Mouse (Mus musculus) central nervous system, embryonic 14 days (tissue): ENCODE data around the gene Trex2. TPM values are rescaled to one million over a fixed set of nuclear protein-coding genes. Genes with fewer than 3 reads are reported as not detected.

Experiments used
- polyA plus RNA-seq: library from polyadenylated mRNA; depleted of rRNA; stranded (reverse); fragments of >200 nt; gene quantifications from 2 replicates; pipeline ENCODE4 v1.2.3, GENCODE M21; 2012; rRNA removed

The Trex2 gene
- 0.11 and 0.12 TPM in 2 replicates for polyA plus RNA-seq

DNA sequence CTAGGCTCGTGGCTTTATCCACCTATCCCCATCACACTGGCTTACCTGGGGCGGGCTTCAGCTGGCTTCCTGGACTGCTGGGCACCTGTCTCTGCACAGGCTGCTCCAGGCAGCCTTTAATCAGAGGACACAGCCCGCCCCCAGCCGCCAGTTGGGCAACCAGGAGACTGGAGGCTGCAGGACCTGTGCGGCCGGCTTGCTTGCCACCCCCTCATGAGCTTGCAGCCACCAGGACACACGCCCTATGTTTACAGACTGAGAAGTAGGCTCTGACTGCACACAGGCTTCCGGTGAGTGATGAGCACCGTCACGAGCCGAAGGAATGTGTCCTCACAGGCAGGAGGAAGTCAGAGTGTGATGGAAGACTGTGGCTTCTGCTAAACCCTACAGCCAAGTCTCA is at the start of gene Trex2:
TSS of gene Trex2 (minus strand) at position 93 of the 400 bp plus-strand sequence.

GRCm38 (mm10) chrX:73483484-73483810 is 48.3 kb upstream of the Trex2 start, which contains the start of gene Bgn:
Bgn (plus strand) TSS chrX:73483602.

GRCm38 (mm10) chrX:73458877-73459392 is 23.8 kb upstream of the Trex2 start, which contains the start of gene Haus7:
Haus7 (minus strand) TSS chrX:73459044.

DNA sequence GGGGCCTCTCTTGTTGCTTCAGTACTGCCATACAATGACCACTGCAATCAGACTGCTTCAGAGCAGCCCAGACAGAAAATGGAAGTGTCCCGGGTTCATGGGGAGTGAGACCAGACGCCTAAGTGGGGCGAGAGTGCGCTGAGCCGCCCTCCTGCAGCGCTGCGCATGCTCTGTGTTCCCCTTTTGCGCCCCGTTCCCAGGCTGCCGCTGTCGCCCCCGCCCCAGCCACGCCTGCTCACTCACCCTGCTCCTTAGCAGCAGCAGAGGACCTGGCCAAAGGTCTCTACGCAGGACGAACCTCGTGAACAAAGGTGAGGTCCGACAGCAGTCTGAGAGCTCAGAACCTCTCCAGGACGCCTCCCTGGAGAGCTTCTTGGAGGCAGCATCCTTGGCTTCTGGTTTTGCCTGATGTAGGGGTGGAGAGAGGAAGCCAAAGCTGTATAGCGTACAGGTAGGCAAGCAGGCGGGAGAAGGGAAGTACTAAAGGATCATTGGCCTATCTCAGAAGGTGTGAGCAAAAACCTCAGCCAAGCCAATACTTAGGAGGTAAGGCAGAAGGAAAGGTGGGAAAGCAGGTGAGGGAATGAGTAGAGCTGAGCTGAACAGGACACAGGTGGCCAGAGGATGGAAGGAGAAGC is 24.1 kb downstream of the Trex2 start, which contains the start of gene Zfp92:
TSS of gene Zfp92 (plus strand) at position 217 of the 638 bp plus-strand sequence.

DNA sequence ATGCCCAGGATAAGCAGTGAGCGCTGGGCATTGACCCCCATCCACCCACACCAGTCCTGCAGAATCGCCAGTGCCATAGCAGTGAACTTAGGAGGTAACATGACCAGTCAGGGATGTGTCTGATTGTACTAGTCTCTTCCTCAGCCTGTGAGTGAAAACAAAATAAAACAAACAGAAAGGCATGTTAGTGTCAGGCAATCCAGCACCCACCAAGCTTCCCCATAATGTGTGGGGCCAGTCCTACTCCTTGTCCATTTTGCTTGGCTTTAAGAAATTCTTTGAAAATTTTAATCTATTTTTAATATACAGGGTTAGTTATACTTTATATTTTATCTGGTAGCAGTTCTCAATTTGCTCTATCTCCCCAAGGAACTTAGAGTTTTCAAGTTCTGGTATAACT is 36.5 kb downstream of the Trex2 start, which contains the start of gene Gm18336:
TSS of gene Gm18336 (minus strand) at position 101 of the 400 bp plus-strand sequence.

Other genes with a start within 250 kb of the Trex2 start
- 10.9 and 11.3 TPM in 2 replicates for gene Xlr3b, start 243.1 kb downstream of the Trex2 start, polyA plus RNA-seq
- gene Xlr4b, start 221.0 kb downstream of the Trex2 start, polyA plus RNA-seq, result 0.57 and 0.91 TPM in 2 replicates
- 13.4 and 14.4 TPM in 2 replicates for gene F8a, start 207.1 kb downstream of the Trex2 start, polyA plus RNA-seq
- gene Xlr4c, start 192.2 kb downstream of the Trex2 start, polyA plus RNA-seq, result 0.29 and 0.49 TPM in 2 replicates
- gene Xlr3c, start 170.0 kb downstream of the Trex2 start, polyA plus RNA-seq, result 0.14 and 0.16 TPM in 2 replicates
- gene Xlr5a, start 142.4 kb downstream of the Trex2 start, polyA plus RNA-seq, result 0.05 TPM in 1 of 2 replicates, not detected in the other
- gene Xlr5c, start 142.4 kb downstream of the Trex2 start, polyA plus RNA-seq, result not detected in 2 replicates
- gene Gm45015, start 98.5 kb downstream of the Trex2 start, polyA plus RNA-seq, result not detected in 2 replicates
- gene Zfp275, start 92.7 kb downstream of the Trex2 start, polyA plus RNA-seq, result 22.3 and 25.1 TPM in 2 replicates
- 0.28 and 0.38 TPM in 2 replicates for gene Gm18336, start 36.6 kb downstream of the Trex2 start, polyA plus RNA-seq
- 0.98 and 1.00 TPM in 2 replicates for gene Zfp92, start 24.2 kb downstream of the Trex2 start, polyA plus RNA-seq
- 53.8 and 55.2 TPM in 2 replicates for gene Haus7, start 23.7 kb upstream of the Trex2 start, polyA plus RNA-seq
- 61.3 and 123 TPM in 2 replicates for gene Bgn, start 48.3 kb upstream of the Trex2 start, polyA plus RNA-seq
- gene Atp2b3, start 67.7 kb upstream of the Trex2 start, polyA plus RNA-seq, result 8.5 and 8.7 TPM in 2 replicates
- gene Dusp9, start 204.1 kb upstream of the Trex2 start, polyA plus RNA-seq, result 0.79 and 2.1 TPM in 2 replicates
- 128 and 130 TPM in 2 replicates for gene Pnck, start 224.8 kb upstream of the Trex2 start, polyA plus RNA-seq
- 63.2 and 64.5 TPM in 2 replicates for gene Slc6a8, start 237.8 kb upstream of the Trex2 start, polyA plus RNA-seq